Mouse (Mus musculus): ENCODE results near the gene Ybx3. TPM values are rescaled to one million over a fixed set of nuclear protein-coding genes. Genes with fewer than 3 reads are reported as not detected.

Ybx3 gene
- polyA plus RNA-seq, 1 experiment from 2014 or later: 44.1 TPM

GRCm38 (mm10) chr6:131353352-131353919 lies 34.8 kb downstream of the Ybx3 start, which contains the start of gene Styk1:
TSS of gene Styk1 (minus strand) at chr6:131353597.
- no peak within 1 kb of the TSS for H3K27ac ChIP-seq (ENCODE audit: low read length)
- under 1% methylated on average over 16 of the region's 16 CpGs for WGBS
- no peak within 1 kb of the TSS for H3K9ac ChIP-seq (replicated peaks; ENCODE audit: low read depth)
- H3K36me3 ChIP-seq (ENCODE audit: insufficient read depth, low read length): no peaks in the 10 kb centered on the region
- ATAC-seq (peak; percentile 89), DNase-seq (ENCODE audit: low spot score) (peak; percentile 92)
- peak; percentile 89 for TF ChIP-seq CTCF (IDR thresholded peaks at IDR 0.05)
- no peak for TF ChIP-seq EP300 (IDR thresholded peaks at IDR 0.05)
- H3K4me2 ChIP-seq (replicated peaks; ENCODE audit: low read depth, low read length): peak within 1 kb of the TSS; percentile 54
- no peaks in the 10 kb centered on the region for H3K4me1 ChIP-seq (ENCODE audit: insufficient read depth, low read depth, low read length)
- H3K4me3 ChIP-seq (ENCODE audit: low read depth, low read length): peak within 1 kb of the TSS; percentile 16; the same call in 1 of the 2 replicates
- no peaks in the 10 kb centered on the region for H3K9me3 ChIP-seq (ENCODE audit: low read length)
- no peaks in the 10 kb centered on the region; the same call in 1 of the 2 replicates for H3K27me3 ChIP-seq (replicated peaks; ENCODE audit: insufficient read depth, low read length)

GRCm38 (mm10) chr6:131347026-131347425 lies 41.2 kb downstream of the Ybx3 start:
- no peak overlapping the region for H3K27ac ChIP-seq (ENCODE audit: low read length)
- no peak overlapping the region for H3K4me2 ChIP-seq (replicated peaks; ENCODE audit: low read depth, low read length)
- no peaks in the 10 kb centered on the region for H3K27me3 ChIP-seq (replicated peaks; ENCODE audit: insufficient read depth, low read length)
- DNase-seq (ENCODE audit: low spot score) (no peak), ATAC-seq (no peak)
- 75% methylated on average over 2 of the region's 2 CpGs for WGBS
- H3K9me3 ChIP-seq (ENCODE audit: low read length): no peaks in the 10 kb centered on the region
- H3K4me1 ChIP-seq (ENCODE audit: insufficient read depth, low read depth, low read length): no peaks in the 10 kb centered on the region
- H3K36me3 ChIP-seq (ENCODE audit: insufficient read depth, low read length): no peaks in the 10 kb centered on the region
- TF ChIP-seq EP300 (IDR thresholded peaks at IDR 0.05) (no peak), CTCF (IDR thresholded peaks at IDR 0.05) (no peak)
- H3K9ac ChIP-seq (replicated peaks; ENCODE audit: low read depth): no peak overlapping the region
- H3K4me3 ChIP-seq (ENCODE audit: low read depth, low read length): no peak overlapping the region

DNA sequence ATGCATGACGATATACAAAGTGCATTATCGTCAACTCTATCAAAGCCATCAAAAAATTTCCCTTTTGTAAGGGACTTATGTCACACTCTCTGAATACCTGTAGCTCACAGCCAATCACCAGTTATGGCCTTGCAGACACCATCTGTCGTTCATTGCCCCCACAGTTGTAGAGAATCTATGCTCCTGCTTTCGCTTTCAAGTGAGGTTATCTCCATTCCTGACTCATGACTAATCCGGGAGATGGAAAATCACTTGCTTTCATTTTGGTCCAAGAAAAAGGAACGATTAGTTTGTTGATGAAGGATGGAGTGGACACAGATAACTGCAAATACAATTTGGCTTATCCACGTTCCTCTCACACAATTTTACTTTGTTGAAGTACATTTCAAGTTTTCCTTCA lies 43.9 kb downstream of the Ybx3 start:
- Histone ChIP-seq H3K27ac (ENCODE audit: low read length) (no peak overlapping the region), H3K4me1 (ENCODE audit: insufficient read depth, low read depth, low read length) (no peaks in the 10 kb centered on the region), H3K36me3 (ENCODE audit: insufficient read depth, low read length) (no peaks in the 10 kb centered on the region), H3K9me3 (ENCODE audit: low read length) (no peaks in the 10 kb centered on the region), H3K4me3 (ENCODE audit: low read depth, low read length) (no peak overlapping the region), H3K9ac (replicated peaks; ENCODE audit: low read depth) (no peak overlapping the region), H3K4me2 (replicated peaks; ENCODE audit: low read depth, low read length) (no peak overlapping the region), H3K27me3 (replicated peaks; ENCODE audit: insufficient read depth, low read length) (no peaks in the 10 kb centered on the region)
- no peak for ATAC-seq
- no peak for TF ChIP-seq EP300 (IDR thresholded peaks at IDR 0.05)
- no peak for TF ChIP-seq CTCF (IDR thresholded peaks at IDR 0.05)
- no peak for DNase-seq (ENCODE audit: low spot score)
- 70% methylated on average over 7 of the region's 7 CpGs for WGBS

- H3K4me2 ChIP-seq (replicated peaks; ENCODE audit: low read depth, low read length): no peak overlapping the region
- DNase-seq (ENCODE audit: low spot score) (no peak), ATAC-seq (no peak)
- H3K27ac ChIP-seq (ENCODE audit: low read length): no peak overlapping the region
- no peaks in the 10 kb centered on the region for H3K9me3 ChIP-seq (ENCODE audit: low read length)
- WGBS: 46% methylated on average over 3 of the region's 3 CpGs
- H3K4me3 ChIP-seq (ENCODE audit: low read depth, low read length): no peak overlapping the region
- H3K27me3 ChIP-seq (replicated peaks; ENCODE audit: insufficient read depth, low read length): no peaks in the 10 kb centered on the region
- H3K9ac ChIP-seq (replicated peaks; ENCODE audit: low read depth): no peak overlapping the region
- no peaks in the 10 kb centered on the region for H3K36me3 ChIP-seq (ENCODE audit: insufficient read depth, low read length)
- H3K4me1 ChIP-seq (ENCODE audit: insufficient read depth, low read depth, low read length): no peaks in the 10 kb centered on the region
- TF ChIP-seq CTCF (IDR thresholded peaks at IDR 0.05) (no peak), EP300 (IDR thresholded peaks at IDR 0.05) (no peak)
Observed at GRCm38 (mm10) chr6:131340082-131340481, 48.2 kb downstream of the Ybx3 start.

DNA sequence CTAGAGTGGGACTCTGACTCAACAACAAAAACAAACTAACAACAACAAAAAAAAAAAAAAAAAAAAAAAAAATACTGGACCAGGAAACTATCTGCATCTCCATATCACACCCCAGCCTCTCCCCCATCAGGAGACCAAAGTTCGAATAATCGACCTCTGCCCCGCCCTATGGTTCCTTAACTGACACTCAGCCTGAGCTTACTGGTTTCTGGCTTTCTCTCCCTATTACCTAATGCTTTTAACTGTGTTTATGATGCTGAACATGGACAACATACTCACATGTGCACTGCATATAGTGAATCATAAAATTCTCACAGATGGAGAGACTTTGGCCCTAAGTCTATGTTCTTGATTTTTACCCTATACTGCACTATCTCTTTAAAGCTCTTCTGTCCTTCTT lies 49.0 kb downstream of the Ybx3 start:
- Histone ChIP-seq H3K4me3 (ENCODE audit: low read depth, low read length) (no peak overlapping the region), H3K27ac (ENCODE audit: low read length) (no peak overlapping the region), H3K9me3 (ENCODE audit: low read length) (no peaks in the 10 kb centered on the region), H3K9ac (replicated peaks; ENCODE audit: low read depth) (no peak overlapping the region), H3K36me3 (ENCODE audit: insufficient read depth, low read length) (no peaks in the 10 kb centered on the region), H3K27me3 (replicated peaks; ENCODE audit: insufficient read depth, low read length) (no peaks in the 10 kb centered on the region), H3K4me1 (ENCODE audit: insufficient read depth, low read depth, low read length) (no peaks in the 10 kb centered on the region), H3K4me2 (replicated peaks; ENCODE audit: low read depth, low read length) (no peak overlapping the region)
- TF ChIP-seq CTCF (IDR thresholded peaks at IDR 0.05) (no peak), EP300 (IDR thresholded peaks at IDR 0.05) (no peak)
- no peak for DNase-seq (ENCODE audit: low spot score)
- no peak for ATAC-seq
- 70% methylated on average over 3 of the region's 3 CpGs for WGBS

GRCm38 (mm10) chr6:131338787-131339186 lies 49.5 kb downstream of the Ybx3 start:
- TF ChIP-seq EP300 (IDR thresholded peaks at IDR 0.05) (no peak), CTCF (IDR thresholded peaks at IDR 0.05) (no peak)
- H3K4me2 ChIP-seq (replicated peaks; ENCODE audit: low read depth, low read length): no peak overlapping the region
- H3K9me3 ChIP-seq (ENCODE audit: low read length): no peaks in the 10 kb centered on the region
- no peaks in the 10 kb centered on the region for H3K4me1 ChIP-seq (ENCODE audit: insufficient read depth, low read depth, low read length)
- ATAC-seq (no peak), DNase-seq (ENCODE audit: low spot score) (no peak)
- H3K27me3 ChIP-seq (replicated peaks; ENCODE audit: insufficient read depth, low read length): no peaks in the 10 kb centered on the region
- no peak overlapping the region for H3K27ac ChIP-seq (ENCODE audit: low read length)
- H3K9ac ChIP-seq (replicated peaks; ENCODE audit: low read depth): no peak overlapping the region
- 62% methylated on average over 1 of the region's 1 CpGs for WGBS
- no peak overlapping the region for H3K4me3 ChIP-seq (ENCODE audit: low read depth, low read length)
- no peaks in the 10 kb centered on the region for H3K36me3 ChIP-seq (ENCODE audit: insufficient read depth, low read length)

- no peak for TF ChIP-seq EP300 (IDR thresholded peaks at IDR 0.05)
- TF ChIP-seq CTCF (IDR thresholded peaks at IDR 0.05): no peak
- Histone ChIP-seq H3K4me3 (ENCODE audit: low read depth, low read length) (no peak overlapping the region), H3K4me2 (replicated peaks; ENCODE audit: low read depth, low read length) (no peak overlapping the region), H3K27ac (ENCODE audit: low read length) (no peak overlapping the region), H3K27me3 (replicated peaks; ENCODE audit: insufficient read depth, low read length) (no peaks in the 10 kb centered on the region), H3K9me3 (ENCODE audit: low read length) (no peaks in the 10 kb centered on the region), H3K36me3 (ENCODE audit: insufficient read depth, low read length) (no peaks in the 10 kb centered on the region), H3K9ac (replicated peaks; ENCODE audit: low read depth) (no peak overlapping the region), H3K4me1 (ENCODE audit: insufficient read depth, low read depth, low read length) (no peaks in the 10 kb centered on the region)
- WGBS: 83% methylated on average over 2 of the region's 2 CpGs
- no peak for ATAC-seq
- DNase-seq (ENCODE audit: low spot score): no peak
Observed at GRCm38 (mm10) chr6:131327076-131327475, 61.2 kb downstream of the Ybx3 start.
